Mouse (Mus musculus) ES-Bruce4 (cell line): ENCODE measurements around the gene Pip4k2b.

Source experiments
- CTCF ChIP-seq: IDR thresholded peaks from one replicate; pipeline ENCODE4 v1.8.1; 2011; ENCODE audit warnings: low read depth, low read length
- POLR2A ChIP-seq: IDR thresholded peaks from one replicate; pipeline ENCODE4 v1.8.1; 2011; ENCODE audit warnings: low read length; ENCODE audit not compliant: insufficient read depth

- no peak for TF ChIP-seq CTCF
- TF ChIP-seq POLR2A = no peak
Measured at GRCm38 (mm10) chr11:97701581-97702392, 42.7 kb downstream of the Pip4k2b start.
